Mouse (Mus musculus) left cerebral cortex, postnatal 14 days (tissue): ENCODE data around the gene Lmtk3. TPM values are rescaled to one million over a fixed set of nuclear protein-coding genes. Genes with fewer than 3 reads are reported as not detected.

ENCODE experiments used
- DNase-seq, 2 experiments: peaks; one replicate each; pipeline ENCODE4 v3.0.0; 2021 to 2022; ENCODE audit warnings: low spot score in 2 of 2, mixed read lengths in 1 of 2
- intact Hi-C: fragments of 180-260 bp; cut with DNase I; formaldehyde crosslinking; loops from one replicate; pipeline ENCODE4 v1.15.1; 2025
- long read RNA-seq, 2 experiments: library from polyadenylated mRNA; stranded (forward); transcript quantifications; one replicate each; pipeline ENCODE4 v2.0.0; 2021
- total RNA-seq, 2 experiments: library from RNA; stranded (reverse); gene quantifications; 2 replicates each; pipeline ENCODE4 v1.2.3; 2021

Gene Lmtk3
- 100 to 1,000 TPM; 261 to 275 TPM for total RNA-seq
- long read RNA-seq, experiment 1, partial matches to known transcripts = 9 of 10 reads
- long read RNA-seq, experiment 1, other reads (novel, unspliced or antisense) = 1 of 10 reads
- long read RNA-seq, experiment 2, partial matches to known transcripts = 7 of 7 reads
- long read RNA-seq, experiment 2, other reads (novel, unspliced or antisense) = 0 of 7 reads

DNA sequence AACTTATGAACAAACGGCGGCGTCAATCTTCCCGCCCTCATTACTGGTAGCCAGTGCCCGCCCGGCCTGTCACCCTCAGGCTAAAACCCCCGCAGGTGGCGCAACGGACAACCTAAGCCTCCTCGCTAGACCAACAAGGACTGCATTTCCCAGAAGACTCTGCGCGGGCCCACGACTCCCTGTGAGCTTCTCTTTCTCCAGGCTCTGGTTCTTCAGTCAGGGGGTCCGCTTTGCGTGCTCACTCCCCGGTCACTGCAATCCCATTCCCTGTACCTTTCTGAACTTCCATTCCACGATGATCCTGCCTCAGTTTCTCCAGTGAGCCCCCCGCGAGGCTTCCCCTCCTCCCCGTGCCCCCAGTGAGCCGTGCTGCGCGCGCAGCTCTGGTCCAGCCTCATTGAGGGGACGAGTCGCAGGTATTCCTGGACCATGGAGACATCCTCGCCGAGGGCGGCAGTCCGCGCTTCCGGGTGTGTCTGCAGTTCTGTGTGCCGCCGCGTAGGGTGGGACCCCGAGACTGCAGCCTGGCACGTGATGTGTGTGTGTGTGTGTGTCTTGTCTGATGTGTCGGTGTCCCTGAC is at the start of gene Lmtk3:
Lmtk3 (plus strand) TSS at position 228 of the 581 bp plus-strand sequence.
- peak; percentile 79 to 85 for DNase-seq

GRCm38 (mm10) chr7:45739162-45739763 is 44.3 kb upstream of the Lmtk3 start:
- intact Hi-C loops = loop anchor here (1.0 to 10.0 kb wide), 3 partner anchors 62 to 273 kb away; partner anchors contain the start of genes Ccdc114 and Emp3
- peak; percentile 86 to 91 for DNase-seq

More for the DNA sequence above, at the start of gene Lmtk3:
- intact Hi-C loops = no loop called here

DNA sequence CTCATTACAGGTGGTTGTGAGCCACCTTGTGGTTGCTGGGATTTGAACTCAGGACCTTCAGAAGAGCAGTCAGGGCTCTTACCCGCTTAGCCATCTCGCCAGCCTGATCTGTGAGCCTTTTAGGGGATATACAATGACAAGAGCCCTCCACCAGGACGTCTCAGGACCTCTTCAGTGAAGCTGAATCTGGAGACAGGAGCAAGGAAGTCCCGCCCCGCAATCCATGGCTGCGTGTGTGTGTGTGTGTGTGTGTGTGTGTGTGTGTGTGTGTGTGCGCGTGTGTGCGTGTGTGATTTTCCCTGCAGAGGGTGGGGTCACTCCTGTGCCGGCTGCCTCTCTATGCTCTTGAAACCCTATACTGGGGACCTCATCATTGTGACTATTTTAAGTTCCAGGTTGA is 43.7 kb upstream of the Lmtk3 start:
- intact Hi-C loops = loop anchor here (1.0 to 10.0 kb wide), 3 partner anchors 61 to 272 kb away; partner anchors contain the start of genes Ccdc114 and Emp3

DNA sequence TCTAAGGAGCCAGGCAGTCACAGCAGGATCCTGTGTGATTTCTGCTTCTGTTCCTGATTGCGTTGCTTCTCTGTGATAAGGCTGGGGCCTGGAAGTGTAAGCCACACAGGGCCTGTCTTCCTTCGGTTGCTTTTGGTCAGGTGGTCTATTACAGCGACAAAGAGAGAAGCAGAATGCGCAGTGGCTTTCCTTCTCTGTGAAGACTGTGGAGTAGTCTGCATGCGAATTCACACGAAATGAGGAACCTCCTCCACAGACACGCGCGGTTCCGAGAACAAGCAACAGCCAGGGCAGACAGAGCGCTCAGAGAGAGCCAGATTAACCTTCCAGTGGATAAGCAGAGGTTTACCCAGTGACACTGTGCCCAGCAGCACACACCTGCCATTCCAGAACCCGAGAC is 42.2 kb upstream of the Lmtk3 start:
- DNase-seq = peak in 1 of 2 experiments; percentile 56
- intact Hi-C loops = no loop called here

More for the DNA sequence above, 43.7 kb upstream of the Lmtk3 start:
- no peak for DNase-seq

DNA sequence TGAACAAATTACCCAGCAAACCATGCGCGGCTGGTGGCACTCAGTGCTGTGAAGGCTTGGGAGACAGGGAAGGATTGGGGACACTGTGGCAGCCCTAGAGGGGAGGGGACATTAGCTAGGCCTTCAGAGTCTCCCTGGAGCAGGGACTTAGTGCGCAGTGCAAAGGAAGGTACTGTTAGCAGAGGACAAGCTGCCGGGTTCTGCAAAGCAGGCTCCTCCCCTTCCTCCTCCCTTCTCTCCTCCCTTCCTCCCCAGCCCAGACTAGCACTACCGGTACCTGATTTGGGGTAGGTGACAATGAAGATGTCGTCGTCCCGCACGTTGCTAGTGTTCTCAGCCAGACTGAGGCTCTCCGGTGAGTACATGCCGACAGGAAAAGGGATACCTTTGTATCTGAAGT is 41.8 kb upstream of the Lmtk3 start:
- intact Hi-C loops = no loop called here
- no peak for DNase-seq

- intact Hi-C loops = no loop called here
Measured at GRCm38 (mm10) chr7:45742338-45742737, 41.2 kb upstream of the Lmtk3 start.

DNA sequence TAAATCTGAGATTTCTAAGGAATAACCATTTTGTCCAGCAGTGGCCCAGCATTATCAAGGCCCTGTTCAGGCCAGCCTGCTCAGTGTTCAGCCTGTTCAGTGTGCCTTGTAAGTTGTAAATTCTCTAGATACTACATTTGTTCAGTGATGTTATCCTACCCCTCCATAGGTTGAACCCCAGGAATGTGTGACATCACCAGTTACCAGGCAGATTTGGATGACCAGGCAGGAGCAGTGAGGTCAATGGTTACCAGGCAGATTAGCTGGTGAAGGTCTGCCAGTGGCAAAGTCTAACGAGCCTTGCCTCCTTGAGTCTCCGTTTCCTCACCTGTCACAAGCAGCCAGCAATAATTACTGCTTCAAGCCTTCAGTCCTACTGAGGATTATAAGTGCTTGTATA is 39.2 kb upstream of the Lmtk3 start:
- intact Hi-C loops = no loop called here

More at GRCm38 (mm10) chr7:45742338-45742737, 41.2 kb upstream of the Lmtk3 start:
- DNase-seq = peak; percentile 73 to 91

DNA sequence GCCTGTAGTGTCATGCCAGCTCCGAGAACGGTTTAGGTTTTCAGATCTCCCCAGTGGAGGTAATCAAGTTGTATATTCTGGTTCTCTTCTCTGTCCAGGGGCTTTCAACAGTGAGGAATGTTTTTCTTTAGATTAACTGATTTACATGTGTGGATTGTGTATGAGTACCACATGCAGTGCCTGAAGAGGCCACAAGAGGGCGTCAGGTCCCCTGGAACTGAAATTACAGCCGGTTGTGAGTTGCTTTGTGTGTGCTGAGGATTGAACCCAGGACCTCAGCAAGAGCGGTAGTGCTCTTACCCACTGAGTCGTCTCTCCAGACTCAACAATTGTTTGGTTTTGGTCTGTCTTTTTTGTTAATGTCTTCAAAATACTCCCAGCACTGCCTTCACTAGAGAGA is 37.0 kb upstream of the Lmtk3 start:
- intact Hi-C loops = no loop called here
- DNase-seq = no peak

More for the DNA sequence above, 39.2 kb upstream of the Lmtk3 start:
- peak; percentile 82 to 94 for DNase-seq

GRCm38 (mm10) chr7:45747450-45747849 is 36.1 kb upstream of the Lmtk3 start:
- DNase-seq = no peak
- intact Hi-C loops = no loop called here

- intact Hi-C loops = no loop called here
- DNase-seq = no peak
Measured at GRCm38 (mm10) chr7:45748110-45748509, 35.4 kb upstream of the Lmtk3 start.

GRCm38 (mm10) chr7:45749401-45749800 is 34.1 kb upstream of the Lmtk3 start:
- DNase-seq = no peak
- intact Hi-C loops = no loop called here

- DNase-seq = no peak
- intact Hi-C loops = no loop called here
Measured at GRCm38 (mm10) chr7:45750162-45750561, 33.4 kb upstream of the Lmtk3 start.

DNA sequence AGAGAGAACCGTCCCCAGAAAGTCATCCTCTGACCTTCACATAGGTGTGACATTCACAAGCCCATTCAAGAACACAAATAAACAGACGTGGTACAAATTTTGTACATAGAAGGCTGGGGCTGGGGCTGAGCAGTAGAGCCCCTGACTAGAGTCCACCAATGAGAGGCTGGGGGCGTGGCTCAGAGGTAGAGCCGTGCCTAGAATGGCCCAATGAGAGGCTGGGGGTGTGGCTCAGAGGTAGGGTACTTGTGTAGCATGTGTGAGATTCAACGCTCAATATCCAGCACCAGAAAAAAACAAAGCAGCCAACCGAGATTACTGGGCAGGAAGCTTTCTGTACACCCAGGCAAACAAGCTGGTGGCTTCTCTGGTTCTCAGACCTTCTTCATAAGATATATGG is 27.8 kb upstream of the Lmtk3 start:
- no peak for DNase-seq
- intact Hi-C loops = no loop called here

- intact Hi-C loops = no loop called here
- no peak for DNase-seq
Measured at GRCm38 (mm10) chr7:45759400-45759799, 24.1 kb upstream of the Lmtk3 start.

GRCm38 (mm10) chr7:45760151-45760550 is 23.4 kb upstream of the Lmtk3 start:
- intact Hi-C loops = loop anchor here (10.0 kb wide), 1 partner anchor 255 kb away; no protein-coding TSS in a partner anchor
- DNase-seq = no peak

GRCm38 (mm10) chr7:45765995-45766394 is 17.5 kb upstream of the Lmtk3 start:
- intact Hi-C loops = loop anchor here (10.0 kb wide), 1 partner anchor 249 kb away; no protein-coding TSS in a partner anchor
- DNase-seq = no peak

DNA sequence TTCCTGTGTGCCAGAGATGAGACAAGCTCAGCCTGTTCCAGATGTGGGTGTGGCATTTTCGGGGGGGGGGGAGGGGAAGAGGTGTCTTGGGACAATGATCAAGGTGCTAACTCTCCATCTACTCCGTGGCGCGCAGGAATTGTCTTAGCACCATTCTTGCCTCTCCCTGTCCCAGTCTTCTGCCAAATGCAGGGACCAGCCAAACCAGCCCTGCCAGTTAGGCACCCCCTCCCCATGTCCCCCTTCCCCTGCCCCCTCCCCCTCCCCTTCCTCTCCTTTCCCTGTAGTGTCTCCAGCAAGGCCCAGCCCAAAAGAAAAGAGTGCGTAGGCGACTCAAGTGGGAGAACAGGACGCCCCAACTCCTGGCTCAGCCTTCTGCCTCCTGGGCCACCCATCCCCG is 16.8 kb upstream of the Lmtk3 start:
- intact Hi-C loops = loop anchor here (10.0 kb wide), 1 partner anchor 248 kb away; no protein-coding TSS in a partner anchor

GRCm38 (mm10) chr7:45767500-45767899 is 16.0 kb upstream of the Lmtk3 start:
- DNase-seq = no peak
- intact Hi-C loops = loop anchor here (10.0 kb wide), 1 partner anchor 247 kb away; no protein-coding TSS in a partner anchor

More for the DNA sequence above, 16.8 kb upstream of the Lmtk3 start:
- no peak for DNase-seq

- no peak for DNase-seq
- intact Hi-C loops = no loop called here
Measured at GRCm38 (mm10) chr7:45770427-45771082, 13.0 kb upstream of the Lmtk3 start.

DNA sequence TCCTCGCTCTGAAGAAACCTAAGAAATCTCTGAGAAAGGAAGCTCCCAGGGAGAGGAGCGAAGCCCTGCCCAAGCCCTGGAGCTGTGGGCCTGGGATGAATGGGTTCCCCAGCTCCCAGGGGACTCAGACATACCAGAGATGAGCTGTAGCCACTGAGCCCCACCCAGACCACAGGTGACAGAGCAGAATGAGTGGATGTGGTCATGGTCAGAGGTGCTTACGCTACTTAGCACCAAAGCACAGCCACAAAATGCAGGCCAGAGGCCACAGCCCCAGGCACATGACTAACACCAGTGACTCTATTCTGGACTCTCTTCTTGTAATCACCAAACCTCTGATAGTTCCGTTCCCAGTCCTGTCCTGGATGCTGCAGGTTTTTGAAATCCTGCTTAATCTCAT is 12.4 kb upstream of the Lmtk3 start:
- intact Hi-C loops = no loop called here
- DNase-seq = no peak
